Mouse (Mus musculus) kidney, postnatal 14 days (tissue): ENCODE results near the gene F2r.
A peak's percentile ranks its signal among the peaks of the same experiment; 100 is the strongest.

Experiments
- DNase-seq: peaks from one replicate; pipeline ENCODE4 v3.0.0; 2022; ENCODE audit warnings: mixed read lengths

The F2r gene

DNA sequence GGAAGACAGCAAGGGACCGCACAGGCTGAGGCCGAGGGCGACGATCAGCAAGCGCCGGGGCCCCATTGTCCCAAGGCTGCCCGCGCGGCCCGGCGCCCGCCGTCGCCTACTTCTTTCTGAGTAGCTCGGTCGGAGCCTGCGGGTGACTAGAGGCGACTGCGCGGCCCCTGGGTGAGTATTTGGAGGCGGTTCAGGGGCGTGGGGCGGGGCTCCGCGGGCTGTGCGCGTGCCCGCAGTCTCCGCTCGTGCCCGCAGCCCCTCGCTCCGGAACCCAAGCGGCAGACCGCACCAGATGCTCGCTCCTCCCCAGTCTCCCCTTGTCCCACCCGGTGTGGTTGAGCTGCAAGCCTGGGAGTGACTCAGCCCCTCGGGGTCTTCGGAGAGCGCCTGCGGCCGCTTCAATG lies at the start of gene F2r:
Gene F2r (minus strand): TSS at position 179 of the 404 bp plus-strand sequence.
- peak; percentile 93 for DNase-seq

DNA sequence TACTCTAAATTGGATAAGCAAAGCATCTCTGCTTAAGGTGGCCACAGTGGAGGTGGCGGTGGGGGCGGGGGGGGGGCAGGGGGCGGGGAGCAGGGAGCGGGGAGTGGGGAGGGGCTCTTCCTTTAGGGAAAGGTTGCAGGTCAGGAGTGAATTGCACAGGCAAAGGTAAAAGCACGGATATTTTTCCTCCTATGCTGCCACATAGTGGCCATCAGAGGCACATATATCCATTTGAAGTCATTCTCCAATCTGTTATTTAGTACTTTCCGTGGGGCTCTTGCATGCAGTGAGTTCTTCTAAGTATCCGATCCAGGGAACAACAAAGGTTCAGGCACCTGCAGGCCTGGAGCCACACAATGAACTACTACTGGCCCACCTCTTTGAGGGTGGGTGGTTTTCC lies 49.0 kb upstream of the F2r start:
- DNase-seq = peak; percentile 30

DNA sequence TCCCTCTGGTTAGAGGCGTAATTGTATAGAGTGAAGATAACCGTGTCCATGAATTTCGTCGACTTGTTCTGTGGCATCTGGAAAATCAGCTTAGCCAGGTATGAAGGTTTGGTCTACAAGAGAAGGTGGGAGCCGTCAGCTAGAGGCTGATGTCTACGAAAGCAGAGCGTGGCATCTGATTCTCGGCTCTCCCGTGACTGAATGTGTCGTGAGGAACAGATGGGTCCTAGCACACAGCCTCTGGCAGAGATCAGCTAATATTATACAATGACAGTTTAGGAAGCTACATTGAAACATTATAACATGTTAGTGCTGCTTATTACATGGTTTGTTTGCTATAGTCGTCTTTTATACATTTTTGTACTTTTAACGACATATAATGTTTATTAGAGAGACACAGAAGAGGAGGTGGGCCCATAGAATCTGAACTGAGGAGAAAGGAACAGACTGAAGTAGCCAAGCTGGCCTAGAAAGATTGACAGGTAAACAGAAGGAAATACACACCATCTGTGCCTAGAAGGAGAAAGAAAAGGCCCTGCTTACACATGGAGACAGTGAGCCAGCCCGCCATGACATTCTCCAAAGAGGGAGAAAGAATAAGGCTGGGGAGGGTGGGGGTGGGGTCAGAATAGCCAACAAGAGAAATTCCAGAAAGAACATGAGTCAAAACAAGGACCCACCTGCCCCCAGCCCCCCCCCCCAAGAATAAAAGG lies 47.5 kb upstream of the F2r start:
- DNase-seq = no peak

DNA sequence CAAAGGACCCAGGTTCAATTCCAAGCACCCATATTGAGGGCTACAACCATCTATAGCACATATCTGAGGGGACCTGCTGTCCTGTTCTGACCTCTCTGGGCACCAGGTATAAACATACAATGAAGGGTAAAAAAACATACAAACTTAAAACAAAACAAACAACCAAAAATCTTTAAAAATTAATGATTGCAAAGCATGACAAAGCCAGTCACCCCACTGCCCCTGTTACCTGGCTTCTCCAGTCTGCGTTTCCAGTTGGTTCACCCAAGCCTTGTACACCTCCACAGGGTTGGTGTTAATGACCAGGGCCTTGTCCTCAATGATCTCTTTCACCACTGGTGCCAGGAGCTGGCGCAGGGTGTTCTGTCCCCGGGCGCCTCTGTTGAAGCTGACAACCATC lies 45.5 kb upstream of the F2r start:
- no peak for DNase-seq

DNA sequence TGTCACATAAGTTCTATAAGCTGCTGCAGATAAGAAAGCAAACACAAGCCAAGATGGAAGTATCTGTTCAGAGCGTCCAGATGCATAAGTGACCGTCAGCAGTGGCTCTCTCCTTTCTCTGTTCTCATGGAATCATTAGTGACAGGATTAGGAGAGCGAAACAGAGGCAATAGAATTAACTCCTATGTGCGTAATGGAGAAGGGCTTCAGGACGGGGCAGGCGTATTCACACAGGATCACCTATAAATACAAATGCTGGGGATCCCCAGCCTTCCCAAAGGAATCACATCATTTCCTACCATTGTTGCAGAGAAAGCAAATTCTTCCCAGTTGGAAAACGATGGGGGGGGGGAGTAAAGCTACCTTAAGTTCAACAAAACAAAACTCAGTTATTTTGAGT lies 41.1 kb upstream of the F2r start:
- DNase-seq = peak; percentile 29

DNA sequence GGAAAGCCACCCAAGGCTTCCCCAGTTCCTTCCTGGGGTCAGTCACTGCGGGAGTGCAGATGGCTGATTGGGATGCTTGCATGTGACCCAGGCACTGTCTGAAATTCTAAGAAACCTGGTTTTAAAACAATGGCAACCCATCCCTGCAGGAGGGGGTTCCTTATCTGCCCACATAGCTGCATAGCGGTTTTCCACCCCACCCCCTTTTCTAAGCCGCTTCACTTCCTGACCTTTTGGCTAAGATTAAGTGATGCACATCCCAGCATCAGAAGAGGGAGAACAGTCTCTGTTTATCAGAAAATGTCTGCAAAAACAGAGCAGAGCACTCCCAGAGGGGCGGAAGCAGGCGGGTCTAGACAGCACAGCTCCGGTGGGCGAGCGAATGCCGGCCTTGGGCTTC lies 38.9 kb upstream of the F2r start:
- DNase-seq = peak; percentile 36

DNA sequence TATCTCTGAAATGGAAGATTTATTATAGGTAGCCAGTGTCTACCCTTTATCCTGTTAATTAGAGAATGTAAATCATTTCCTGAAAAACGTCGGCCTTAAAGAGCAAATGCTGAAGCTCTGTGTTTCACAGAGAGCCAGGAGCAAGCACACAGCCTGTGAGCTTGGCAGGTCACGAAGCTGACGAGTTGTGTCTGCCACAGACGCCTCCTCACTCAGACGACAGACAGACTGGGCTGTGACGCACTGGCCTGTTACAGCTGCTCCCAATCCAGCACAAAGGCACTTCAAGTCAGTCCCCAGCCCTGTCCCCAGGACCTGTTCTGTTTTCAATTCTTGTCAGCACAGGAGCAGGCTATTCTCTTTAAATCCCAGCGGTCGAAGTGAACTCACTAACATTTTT lies 37.0 kb upstream of the F2r start:
- DNase-seq = peak; percentile 85

DNA sequence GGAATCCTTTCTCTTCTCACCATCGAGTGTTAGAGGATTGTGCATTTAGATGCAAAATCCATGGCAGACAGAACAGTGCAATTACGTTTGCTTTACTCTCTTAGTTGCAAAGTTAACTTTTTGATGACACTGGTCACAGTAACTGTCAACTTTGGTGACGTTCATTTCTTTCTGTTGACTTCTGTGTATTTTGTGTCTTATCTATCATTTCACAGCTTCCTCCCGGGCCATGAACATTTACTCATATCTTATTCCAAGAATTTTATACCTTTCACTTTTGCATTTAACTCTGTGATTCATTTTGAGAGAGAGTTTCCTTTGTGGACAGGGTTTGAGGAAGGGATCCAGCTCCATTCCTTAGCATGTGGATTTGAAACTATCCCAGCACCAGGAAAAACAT lies 35.4 kb upstream of the F2r start:
- DNase-seq = no peak

DNA sequence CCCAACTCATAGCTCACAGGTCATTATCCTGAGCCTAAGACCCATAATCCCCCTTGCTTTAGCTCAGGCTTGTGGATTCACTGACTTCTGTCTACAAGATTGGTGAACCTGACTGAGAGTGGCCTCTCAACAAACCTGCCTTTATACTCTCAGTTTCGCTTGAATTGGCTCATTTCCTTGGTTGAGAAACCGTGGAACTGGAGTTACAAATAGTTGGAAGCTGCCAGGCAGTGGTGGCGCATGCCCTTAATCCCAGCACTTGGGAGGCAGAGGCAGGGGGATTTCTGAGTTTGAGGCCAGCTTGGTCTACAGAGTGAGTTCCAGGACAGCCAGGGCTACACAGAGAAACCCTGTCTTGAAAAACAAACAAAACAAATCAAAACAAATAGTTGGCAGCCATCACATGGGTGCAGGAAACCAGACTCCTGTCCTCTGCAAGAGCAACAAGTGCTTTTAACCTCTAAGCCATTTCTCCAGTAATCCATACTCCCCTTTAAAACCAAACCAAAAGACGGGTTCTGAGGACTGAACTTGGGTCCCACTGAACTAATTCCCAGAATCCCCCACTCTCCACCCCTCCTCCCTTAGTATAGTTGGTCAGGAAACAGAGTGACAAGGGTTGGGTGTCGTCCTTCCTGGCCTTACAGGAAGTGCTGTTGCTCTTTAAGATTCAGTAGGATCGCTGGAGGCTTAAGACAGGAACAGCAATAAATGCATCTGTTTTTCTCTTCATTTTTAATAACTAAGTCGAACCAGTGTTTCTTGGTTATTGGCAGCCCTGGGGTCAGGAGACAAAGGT lies 33.8 kb upstream of the F2r start:
- peak; percentile 40 for DNase-seq

DNA sequence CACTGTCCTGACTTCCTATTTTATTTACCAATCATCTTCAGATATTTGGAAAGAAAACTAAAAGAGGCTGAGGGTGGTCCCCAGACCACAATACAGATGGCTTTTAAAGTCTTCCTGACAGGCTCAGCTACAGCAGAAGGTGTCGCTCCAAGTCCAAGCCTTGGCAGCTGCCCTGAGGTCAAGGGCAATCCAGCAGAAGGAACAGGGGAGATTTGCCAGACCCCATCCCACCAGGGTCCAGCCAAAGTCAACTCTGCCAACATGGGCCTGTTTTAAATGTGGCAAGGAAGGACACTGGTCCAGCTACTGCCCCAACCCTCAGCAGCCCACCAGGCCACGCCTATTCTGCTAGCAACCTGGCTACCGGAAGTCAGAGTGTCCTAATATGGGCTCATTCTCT lies 31.7 kb upstream of the F2r start:
- no peak for DNase-seq

DNA sequence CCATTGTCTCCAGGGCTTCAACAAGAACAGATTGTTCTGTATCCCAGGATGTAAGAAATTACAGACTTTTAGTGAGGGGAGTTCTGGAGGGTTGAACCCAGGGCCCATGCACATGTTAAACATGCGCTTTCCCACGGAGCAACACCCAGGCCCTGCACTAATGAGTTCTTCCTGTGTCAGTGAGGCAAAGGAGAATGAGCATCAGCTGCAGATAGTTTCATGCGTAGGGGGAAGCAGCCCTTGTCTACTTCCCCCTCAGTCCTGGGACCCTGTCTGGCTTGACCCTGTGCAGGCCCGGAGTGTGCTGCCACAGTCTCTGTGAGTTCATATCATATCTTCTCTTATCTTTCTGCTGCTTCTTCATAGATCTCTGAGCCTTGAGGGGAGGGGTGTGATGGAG lies 29.0 kb upstream of the F2r start:
- peak; percentile 70 for DNase-seq

DNA sequence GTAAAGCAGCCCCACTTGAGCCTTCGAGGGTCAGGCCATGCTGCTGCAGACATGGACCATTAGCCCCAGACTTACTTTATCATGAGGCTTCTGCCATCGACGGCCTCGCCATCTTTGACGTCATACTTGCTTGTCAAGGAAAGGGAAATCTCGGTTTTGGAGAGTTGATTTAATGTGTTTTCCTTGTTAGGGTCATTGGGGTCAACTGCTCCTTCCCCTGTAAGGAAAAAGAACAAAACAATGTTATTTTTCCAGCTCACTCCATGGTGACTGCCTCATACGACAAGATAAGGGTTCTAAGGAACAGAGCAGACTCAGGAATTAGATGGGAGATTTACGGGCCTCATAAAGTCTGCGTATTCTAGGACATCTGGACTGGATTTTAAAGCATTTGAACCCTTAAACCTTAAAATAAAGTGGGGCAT lies 28.4 kb upstream of the F2r start:
- DNase-seq = peak; percentile 84

DNA sequence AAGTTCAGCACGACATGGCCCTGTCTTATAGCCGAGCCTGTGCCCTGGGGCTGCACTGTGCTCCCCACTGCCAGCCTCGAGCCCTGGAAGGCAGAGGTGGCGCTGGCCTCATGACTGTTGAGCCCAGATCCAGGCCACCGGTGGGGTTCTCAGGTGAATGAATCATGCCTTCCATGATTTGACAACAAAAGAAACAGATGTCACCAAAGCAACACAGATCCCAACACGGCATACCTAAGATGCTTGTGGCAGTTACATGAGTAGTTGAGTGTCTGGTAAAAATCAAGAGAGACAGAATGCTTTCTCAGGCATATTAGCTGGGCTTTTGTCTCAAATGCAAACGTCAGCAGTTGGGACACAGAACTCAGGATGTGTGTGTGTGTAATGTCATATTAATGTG lies 25.5 kb upstream of the F2r start:
- no peak for DNase-seq

DNA sequence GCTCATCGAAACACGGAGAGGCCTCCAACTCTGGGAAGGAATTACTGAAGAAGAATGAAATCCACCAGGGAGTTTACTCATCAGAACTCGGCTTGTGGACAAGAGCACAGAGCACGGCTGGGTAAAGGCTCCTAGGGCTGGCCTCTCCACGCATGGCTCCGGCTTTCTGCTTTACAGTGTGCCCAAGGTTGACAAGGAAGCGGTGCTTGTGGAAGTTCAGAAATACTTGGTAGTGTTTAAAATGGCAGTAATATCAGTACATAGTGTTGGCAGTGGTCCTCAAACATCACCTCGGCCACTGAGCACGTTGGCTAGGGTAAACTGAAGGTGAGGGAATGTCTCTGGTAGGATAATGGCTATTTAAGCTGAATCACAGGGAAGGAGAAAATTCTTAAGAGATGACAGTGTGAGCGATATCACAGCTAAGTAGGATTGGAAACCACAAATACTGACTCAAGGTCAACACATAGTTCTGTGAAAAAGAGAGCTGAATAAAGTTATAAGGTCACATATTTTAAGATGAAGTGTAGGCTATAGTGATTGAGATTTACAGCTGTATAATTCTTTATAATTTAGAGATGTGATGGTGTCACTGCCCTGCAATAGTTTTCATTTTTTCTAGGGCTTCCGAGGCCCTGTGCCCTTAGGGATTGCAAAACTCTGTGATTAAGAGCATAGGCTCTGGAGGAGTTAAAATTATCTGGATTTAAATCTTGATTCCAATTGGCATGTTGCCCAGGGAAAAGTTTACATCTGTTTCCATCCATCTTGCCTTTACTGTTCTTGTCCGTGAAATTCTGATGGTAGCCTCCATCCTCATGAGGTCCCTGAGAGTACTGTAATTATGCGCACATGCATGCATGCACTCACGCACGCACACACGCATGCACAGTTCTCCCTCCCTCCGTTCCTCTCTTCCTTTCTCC lies 23.0 kb upstream of the F2r start:
- no peak for DNase-seq

DNA sequence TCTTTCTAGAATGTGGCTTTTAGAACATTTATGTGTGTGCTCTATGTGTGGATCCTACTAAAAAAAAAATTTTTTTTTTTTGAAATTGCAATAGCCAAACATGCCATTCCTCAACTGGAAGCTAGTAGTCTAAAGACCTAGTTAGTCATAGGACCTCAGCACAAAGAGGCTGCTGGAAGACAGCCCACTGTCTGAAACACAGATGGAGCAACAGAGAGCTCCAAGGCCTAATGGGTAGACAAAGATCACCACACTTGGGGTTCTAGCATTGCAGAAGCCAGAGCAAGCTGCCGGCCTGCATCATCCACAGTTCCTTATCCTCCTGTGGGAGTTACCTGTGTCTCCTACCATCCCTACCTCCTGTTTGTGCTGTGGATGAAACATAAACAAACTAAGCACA lies 22.1 kb upstream of the F2r start:
- no peak for DNase-seq

DNA sequence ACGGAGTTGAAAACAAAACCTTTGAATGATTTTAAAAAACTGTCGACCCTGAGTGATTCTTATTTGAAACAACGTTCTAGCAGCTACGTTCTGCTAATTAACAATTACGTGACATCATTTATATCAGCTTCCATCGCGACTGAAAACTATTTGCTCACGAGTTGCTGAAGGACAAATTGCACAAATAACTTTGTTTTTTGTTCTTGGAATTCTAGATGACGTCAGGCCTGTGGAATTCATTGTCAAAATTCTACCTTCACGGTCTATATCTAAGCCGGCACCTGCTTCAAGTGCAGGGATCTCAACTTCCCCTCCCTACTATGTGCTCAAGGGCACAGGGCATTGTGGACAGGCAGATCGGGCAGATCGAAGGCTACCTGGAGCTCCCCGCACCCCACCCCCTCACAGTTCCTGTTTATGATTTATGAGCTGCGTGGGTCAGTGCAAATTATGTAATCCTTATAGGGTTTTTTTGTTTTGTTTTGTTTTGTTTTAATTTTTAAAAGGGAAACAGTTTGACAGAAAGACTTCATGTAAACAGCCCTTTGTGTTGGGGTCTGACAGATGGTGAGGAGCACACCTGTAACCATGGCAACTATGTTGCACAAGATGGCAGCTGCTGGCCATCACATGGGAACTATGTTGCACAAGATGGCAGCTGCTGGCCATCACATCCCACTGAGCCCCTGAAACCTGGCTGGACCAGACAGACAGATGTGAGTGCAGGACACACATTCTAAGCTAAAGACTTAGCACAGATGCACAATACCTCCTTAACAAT lies 21.2 kb upstream of the F2r start:
- DNase-seq = peak; percentile 47

DNA sequence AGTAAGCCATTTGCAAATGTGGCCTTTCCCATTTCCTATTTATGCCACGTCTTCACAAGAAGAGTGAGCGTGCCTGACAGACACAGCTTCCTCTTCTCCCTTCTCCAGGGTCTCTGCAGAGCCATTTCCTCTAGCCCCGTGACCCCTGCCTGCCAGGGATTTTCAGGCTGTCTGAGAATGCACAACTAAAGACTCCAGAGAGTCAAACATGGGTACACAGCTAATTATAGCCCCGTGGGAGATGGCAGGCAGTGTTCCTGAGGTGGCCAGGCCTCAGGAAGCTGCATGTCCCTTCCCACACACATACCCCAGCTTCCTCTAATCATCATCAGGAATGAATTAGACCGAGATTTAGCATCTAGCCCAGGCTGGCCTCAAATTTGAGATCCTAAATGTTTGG lies 20.6 kb upstream of the F2r start:
- peak; percentile 78 for DNase-seq

DNA sequence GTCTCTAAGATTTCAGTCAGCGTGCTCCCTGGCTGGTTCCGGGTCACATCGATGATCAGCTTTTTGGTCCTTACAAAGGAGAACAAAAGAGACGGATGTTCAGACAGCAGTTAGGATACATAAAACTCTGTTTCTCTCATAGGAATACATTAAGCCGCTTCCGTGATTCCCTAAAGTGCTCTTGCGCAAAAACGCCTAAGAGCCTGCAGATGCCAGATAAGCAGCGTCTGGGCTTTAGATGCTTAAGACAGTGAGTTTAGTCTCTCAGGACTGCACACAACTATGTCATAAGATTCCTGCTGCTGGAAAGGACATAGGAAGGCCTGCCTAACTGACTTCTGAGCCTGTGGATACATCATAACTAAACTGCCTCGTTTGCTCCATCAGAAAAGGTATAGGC lies 19.4 kb upstream of the F2r start:
- no peak for DNase-seq

DNA sequence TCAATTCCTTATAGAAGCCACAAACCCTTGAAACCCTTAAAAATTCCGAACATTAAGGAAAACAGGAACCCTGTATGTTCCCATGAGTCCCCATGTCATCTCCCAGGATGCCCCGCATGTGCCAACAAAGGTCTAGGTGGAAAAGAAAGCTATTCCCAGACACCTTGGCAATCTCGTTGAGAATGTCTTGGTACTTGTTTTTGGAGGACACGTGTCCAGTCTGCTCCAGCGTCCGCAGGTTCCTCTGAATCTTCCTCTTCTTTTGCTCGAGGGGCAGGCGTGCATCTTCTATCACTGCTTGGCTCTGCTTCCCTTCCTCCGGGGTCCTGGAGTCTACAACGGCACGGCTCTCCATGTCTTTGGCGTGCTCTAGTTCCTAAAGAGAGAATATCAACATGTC lies 17.0 kb upstream of the F2r start:
- DNase-seq = no peak

DNA sequence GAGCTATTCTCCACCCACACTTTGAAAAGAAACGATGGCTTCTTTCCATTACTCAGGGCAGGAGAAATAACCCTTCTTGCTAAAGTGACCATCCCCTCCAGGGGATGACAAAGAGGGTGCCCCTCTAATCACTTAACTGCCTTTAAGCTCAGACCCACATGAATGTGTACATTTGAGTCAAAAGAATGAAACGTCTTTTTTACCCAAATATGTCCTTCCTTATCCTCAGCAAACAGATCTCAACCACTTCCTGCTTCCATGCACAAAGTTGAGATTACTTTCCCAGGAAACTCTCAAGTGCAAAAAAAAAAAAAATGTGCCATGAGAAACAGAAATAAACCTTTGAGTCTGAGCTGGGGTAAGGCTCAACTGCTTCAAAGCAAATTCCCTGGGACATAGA lies 16.2 kb upstream of the F2r start:
- DNase-seq = no peak

DNA sequence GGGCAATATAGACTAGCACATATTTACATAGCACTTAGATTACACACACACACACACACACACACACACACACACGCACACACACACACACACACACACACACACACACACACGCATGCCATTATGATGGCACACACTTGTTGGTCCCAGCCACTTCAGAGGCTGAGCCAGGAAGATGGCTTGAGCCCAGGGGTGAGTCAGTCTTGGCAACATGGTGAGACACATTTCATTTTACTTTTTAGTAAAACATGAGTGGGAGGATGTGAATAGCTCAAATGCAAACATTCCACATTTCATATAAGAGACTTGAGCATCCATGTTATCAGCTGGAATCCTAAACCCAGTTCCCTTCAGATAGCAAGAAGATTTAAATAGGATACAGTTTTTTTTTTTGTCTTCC lies 15.1 kb upstream of the F2r start:
- DNase-seq = no peak

DNA sequence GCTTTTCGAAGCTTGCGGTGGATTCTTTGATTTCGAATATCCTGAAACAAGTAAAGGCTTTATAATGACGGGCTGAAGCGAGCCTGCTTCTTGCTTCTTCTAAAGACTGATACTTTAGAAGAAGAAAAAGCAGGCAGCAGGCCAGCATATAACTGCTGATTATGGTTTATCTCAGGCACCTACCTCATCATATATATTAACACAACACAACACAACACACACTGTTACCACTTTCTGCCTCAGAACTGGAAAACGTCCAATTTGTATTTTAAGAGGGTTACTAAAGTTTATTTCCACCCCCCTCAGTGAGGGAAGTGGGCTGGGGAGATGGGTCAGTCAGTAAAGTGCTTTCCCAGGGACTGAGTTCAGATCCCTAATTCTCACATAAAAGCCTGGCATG lies 13.9 kb upstream of the F2r start:
- DNase-seq = no peak

DNA sequence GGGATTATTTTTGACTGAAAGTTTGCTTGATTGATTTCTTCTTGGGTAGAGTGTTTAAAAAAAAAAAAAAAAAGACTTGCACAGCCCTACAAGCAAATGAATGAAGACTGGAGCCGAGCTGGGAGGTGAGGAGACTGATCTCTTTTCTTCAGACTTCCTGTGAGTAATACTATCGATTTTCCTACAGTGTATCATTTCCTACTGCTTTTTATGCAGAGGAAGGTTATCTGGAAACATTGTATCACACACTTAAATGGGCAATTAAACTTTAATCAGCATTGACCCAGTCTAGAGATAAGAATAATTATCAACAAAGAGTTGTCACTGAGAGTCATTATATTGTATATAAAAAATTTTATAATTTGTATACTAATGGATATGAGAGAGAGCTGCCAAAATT lies 12.5 kb upstream of the F2r start:
- no peak for DNase-seq
